Mouse (Mus musculus) urinary bladder, postnatal 14 days (tissue): Measurements from ENCODE around the gene Cbx5.
"Not testable (repeated sequence)": the region's sequence is repeated elsewhere in the genome, so short reads cannot be mapped to it uniquely, and the experiment has no call there.

Experiments used
- DNase-seq: peaks from one replicate; pipeline ENCODE4 v3.0.0; 2021; ENCODE audit warnings: low spot score

Cbx5 gene

GRCm38 (mm10) chr15:103250195-103250740, 10.7 kb upstream of the Cbx5 start:
- DNase-seq: peak; percentile 67

GRCm38 (mm10) chr15:103249511-103249910, 9.9 kb upstream of the Cbx5 start:
- DNase-seq: not testable (repeated sequence)

GRCm38 (mm10) chr15:103248401-103249313, 9.0 kb upstream of the Cbx5 start:
- DNase-seq: no peak

GRCm38 (mm10) chr15:103247782-103248400, 8.3 kb upstream of the Cbx5 start:
- no peak for DNase-seq

GRCm38 (mm10) chr15:103247078-103247781, 7.6 kb upstream of the Cbx5 start:
- no peak for DNase-seq

DNA sequence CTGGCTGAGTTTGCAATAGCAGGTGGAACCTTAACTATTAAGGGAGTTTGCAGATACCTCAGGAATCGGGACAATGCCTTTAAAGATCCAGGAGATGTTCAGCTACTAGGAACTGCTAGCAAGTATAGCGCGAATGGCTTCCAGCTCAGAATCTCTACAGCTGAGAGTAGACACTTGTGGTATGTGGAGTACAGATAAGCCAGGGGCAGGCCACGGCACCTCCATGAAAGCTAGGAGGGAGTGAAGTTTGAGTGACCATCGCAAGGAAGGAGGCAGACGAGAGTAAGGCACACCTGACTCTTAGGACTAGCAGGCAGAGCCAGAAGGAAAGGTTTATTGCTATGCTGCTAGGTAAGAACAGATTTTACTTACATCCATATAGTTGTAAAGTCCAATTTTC, 6.0 kb upstream of the Cbx5 start:
- DNase-seq: no peak

GRCm38 (mm10) chr15:103242885-103243284, 3.3 kb upstream of the Cbx5 start:
- DNase-seq: no peak

GRCm38 (mm10) chr15:103241071-103242018, 1.7 kb upstream of the Cbx5 start:
- DNase-seq: not testable (repeated sequence)

DNA sequence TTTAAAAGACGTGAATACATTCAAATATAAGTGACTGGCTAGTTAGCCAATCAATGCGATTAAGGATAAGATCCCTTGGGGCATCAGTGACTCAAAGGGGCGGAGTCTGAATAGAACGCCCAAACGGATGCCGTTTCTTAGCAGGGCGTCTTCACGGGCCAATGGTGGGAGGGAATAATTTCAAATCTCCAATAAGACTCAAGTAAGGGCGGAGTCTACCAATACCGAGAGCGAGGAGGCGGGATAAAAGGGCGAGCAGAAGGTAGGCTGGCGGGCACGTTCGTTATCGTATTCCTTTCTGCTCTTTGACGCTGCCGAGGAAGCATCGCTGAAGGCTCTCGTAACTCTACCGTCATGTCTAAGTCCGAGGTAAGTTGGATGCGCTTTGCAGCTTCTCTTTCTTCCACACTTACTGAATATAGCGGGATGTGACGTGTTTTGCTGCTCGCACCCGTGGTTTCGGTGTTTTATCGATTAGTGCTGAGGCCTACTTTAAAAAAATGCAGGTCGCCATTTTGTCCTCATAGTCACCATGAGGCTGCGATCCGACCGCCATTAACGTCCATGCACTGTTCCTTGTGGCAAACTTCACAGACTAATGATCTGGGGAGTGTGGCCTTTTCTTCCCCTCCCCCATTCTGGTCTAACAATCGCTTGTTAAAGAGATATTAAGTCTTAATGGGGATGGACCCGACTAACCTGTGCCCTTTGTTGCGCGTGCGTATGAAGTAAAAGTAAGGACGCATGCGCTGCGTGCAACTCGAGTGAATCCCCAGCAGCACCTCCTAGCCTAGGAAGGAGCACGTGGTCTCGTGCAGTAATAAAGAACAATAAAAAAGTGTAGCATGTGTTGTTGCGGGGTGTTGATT, 778 bp upstream of the Cbx5 start, which contains the start of gene Hnrnpa1:
Gene Hnrnpa1, plus strand, starts transcription at position 273 of the 869 bp plus-strand sequence.
- DNase-seq: peak; percentile 94

- peak; percentile 97 for DNase-seq
These were observed 409 bp downstream of the Cbx5 start for GRCm38 (mm10) chr15:103239130-103239684.

DNA sequence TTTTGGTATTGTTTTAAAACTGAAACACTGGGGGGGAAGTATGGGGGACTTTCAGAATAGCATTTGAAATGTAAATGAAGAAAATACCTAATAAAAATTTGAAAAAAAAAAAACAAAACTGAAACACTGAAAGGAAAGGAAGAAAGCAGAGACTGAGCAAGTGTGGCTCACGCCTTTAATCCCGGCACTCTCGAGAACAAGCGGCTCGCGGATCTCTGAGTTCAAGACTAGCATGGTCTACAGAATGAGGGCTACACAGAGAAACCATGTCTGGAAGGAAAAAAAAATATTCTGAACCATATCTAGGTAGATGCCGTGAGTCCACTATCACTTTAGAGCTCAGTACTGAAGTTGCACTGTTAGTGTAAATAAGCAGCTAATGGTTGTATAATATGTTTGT, 2.3 kb downstream of the Cbx5 start:
- no peak for DNase-seq

GRCm38 (mm10) chr15:103233119-103233518, 6.5 kb downstream of the Cbx5 start:
- DNase-seq: no peak

DNA sequence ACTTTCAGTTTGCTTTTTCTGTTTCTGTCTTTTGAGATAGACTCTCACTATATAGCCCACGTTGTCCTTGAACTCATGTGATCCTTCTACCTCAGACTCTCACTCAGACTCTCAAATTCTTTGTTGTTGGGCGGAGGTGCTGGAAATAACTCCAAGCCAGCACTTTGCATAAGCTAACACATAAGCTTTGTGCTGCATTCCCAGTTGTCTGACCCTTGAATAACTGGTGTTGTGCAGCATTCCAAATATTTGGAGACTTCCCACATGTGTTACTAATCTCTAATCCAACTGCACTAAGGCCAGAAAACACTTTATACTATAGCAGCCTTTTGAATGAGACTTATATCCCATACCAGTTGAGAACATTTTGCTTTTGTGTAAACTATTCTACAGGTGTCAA, 10.7 kb downstream of the Cbx5 start:
- DNase-seq: no peak

- no peak for DNase-seq
These were observed 12.0 kb downstream of the Cbx5 start for GRCm38 (mm10) chr15:103227572-103227971.

- DNase-seq: no peak
These were observed 12.6 kb downstream of the Cbx5 start for GRCm38 (mm10) chr15:103227022-103227421.

DNA sequence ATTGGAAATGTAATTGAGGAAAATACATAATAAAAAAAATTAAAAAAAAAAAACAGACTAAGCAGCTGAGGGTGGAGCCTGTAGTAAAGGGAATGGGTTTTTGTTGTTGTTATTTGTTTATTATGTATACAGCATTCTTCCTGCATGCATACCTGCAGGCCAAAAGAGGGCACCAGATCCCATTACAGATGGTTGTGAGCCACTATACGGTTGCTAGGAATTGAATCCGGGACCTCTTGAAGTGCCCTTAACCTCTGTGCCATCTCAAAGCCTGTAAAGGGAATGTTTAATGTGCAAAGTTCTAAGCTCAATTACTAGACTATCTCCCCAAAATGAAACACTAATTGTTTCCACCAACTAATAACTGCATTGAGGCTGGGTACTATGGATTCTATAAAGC, 15.5 kb downstream of the Cbx5 start:
- no peak for DNase-seq

GRCm38 (mm10) chr15:103221386-103221785, 18.2 kb downstream of the Cbx5 start:
- no peak for DNase-seq

GRCm38 (mm10) chr15:103220785-103221184, 18.8 kb downstream of the Cbx5 start:
- peak; percentile 17 for DNase-seq

DNA sequence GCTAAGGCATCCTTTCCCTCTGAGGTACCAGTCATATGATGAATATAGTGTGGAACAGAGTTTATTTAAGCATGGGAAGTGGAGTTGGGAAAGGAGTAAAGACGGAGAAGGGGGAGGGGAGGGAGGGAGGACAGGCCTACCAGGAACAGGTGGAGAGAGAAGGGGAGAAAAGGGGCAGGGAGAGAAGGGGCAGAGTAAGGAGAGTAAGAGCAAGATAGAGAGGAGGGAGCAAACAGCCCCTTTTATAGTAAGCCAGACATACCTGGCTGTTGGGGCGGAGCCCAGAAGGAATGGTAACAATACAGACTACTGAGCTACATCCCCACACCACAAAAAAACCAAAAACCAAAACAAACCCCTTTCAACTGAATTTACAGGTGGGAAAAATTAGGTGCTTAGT, 23.6 kb downstream of the Cbx5 start:
- DNase-seq: no peak
